Mouse (Mus musculus) erythroblast, embryonic 14.5 days (primary cell): ENCODE measurements around the gene Socs4.

Source experiments
- GATA1 ChIP-seq: IDR thresholded peaks from 2 replicates; pipeline ENCODE4 v1.6.1; 2012; ENCODE audit warnings: low read length, inconsistent platforms, mixed read lengths
- TAL1 ChIP-seq: IDR thresholded peaks from 3 replicates; pipeline ENCODE4 v1.6.1; 2012; ENCODE audit warnings: low read length, inconsistent platforms, mixed read lengths

GRCm38 (mm10) chr14:47287021-47287420 lies 10.3 kb downstream of the Socs4 start:
- TF ChIP-seq GATA1, result no peak
- no peak for TF ChIP-seq TAL1
